Mouse (Mus musculus) kidney, adult 11 months (tissue): ENCODE data around the gene Gpatch2.
A peak's percentile ranks its signal among the peaks of the same experiment; 100 is the strongest.

Experiments used
- DNase-seq: peaks from one replicate; pipeline ENCODE4 v3.0.0; 2022

Gene Gpatch2

GRCm38 (mm10) chr1:187311122-187311521 is 95.8 kb downstream of the Gpatch2 start:
- DNase-seq, result no peak

GRCm38 (mm10) chr1:187313323-187313722 is 98.0 kb downstream of the Gpatch2 start:
- DNase-seq, result no peak

DNA sequence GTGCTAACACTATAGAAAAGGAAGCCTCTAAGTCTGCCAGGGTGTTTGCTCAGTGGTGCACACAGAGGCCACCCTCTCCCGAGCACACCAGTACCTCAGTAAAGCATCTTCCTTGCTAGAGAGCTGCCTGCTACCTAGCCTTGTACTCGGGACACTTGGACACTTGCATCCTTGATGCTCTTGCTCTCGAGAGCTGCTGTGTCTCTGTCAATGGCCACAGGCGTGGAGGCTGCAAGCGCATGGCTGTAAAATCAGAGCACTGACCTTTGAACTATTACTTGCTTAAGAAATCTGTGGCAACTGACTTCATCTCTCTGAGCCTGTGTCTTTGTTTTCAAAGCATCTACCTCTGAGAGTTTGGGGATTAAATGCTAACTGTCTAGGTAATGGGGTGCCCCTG is 98.5 kb downstream of the Gpatch2 start:
- DNase-seq, result no peak

DNA sequence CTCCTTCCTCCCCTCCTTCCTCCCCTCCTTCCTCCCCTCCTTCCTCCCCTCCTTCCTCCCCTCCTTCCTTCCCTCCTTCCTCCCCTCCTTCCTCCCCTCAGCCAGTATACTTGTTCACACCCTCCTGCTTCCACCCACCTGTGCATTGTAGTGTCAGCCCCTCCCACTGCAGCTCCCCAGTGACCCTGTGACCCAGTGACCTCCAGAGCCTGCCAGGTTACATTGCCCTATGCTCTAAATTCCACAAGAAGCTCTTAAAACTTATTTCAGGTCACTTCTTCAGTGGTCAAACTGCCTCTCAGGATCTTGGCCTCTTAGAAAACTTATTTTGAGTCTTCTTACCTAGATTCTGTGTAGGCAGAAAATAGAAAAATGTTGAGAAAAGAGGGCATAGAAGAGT is 99.2 kb downstream of the Gpatch2 start:
- no peak for DNase-seq

GRCm38 (mm10) chr1:187315821-187316220 is 100.5 kb downstream of the Gpatch2 start:
- no peak for DNase-seq

- no peak for DNase-seq
Observed at GRCm38 (mm10) chr1:187316555-187316954, 101.2 kb downstream of the Gpatch2 start.

- DNase-seq, result no peak
Observed at GRCm38 (mm10) chr1:187321814-187322213, 106.5 kb downstream of the Gpatch2 start.

GRCm38 (mm10) chr1:187322505-187323208 is 107.3 kb downstream of the Gpatch2 start:
- DNase-seq, result no peak

DNA sequence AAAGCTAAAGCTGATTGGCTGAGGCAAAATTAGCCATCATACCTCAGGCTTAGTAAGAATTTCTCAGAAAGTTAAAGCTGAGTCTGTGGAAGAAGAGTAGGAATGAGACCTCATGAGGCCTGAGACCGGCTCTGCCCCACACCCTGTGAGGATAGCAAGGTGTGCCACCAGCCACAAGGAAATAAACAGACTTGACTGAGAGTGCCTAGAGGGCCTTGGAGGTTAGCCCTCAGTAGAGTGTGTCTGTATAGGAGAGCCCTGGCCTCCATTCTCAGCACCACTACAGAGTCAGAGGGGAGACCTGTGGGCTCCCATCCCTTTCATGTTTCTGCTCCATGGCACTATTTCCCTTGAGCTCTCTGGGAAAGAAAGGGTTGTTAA is 107.9 kb downstream of the Gpatch2 start:
- no peak for DNase-seq

DNA sequence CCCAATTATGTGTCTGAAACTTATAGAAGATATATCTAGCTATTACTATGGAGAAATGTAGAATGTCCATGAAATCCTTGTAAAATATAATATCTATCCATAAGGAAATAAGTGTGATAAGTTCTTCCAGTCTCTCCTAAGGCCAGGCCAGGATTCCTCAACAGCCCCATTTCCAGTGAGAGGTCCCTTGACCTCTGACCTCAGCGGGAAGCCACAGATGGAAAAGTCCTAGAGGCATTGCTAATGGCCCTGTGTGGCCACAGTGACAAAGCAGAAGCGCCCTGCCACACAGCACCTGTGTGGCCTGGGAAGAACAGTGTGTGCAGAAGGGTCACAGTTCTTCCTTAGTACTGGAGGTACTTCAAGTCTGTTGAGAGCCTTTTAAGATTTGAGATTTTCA is 127.2 kb downstream of the Gpatch2 start:
- no peak for DNase-seq

DNA sequence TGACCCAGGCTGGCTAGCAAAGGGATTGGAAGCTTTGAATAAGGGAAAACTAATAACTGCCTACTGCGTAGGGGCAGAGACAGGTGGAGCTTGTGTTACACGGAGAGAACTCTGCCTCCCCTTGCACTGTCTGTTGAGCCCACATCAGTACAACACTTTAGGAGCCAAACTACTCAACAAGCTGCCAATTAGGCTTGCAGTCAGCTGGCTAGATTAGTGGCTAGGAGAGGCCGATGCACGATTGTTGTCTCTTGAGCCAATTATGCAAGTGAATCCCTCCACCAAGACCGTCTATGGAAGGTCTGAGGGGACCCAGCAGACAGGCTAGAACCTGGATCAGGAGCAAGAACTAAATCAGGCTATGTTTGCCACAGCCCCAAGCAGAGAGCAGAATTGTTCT is 129.8 kb downstream of the Gpatch2 start:
- DNase-seq, result no peak

DNA sequence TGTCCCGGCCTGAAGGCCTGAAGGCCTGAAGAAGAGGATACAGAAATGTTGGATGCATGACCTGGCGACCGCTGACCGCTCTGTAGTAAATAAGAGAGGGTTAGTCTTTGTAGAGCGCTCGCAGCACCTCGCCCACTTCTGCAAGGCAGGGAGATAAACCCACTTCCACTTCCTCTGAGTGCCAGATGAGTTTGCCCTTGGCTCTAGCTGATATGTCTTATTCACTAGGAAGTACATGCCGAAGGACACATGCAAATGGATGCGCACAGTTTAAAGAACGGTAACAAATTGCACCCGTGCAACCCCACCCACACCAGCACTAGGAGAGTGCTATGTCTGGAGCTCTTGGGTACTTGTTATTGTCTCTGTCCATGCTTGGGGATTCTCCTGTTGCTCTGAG is 131.6 kb downstream of the Gpatch2 start:
- DNase-seq, result no peak

- no peak for DNase-seq
Observed at GRCm38 (mm10) chr1:187347606-187348005, 132.3 kb downstream of the Gpatch2 start.

- no peak for DNase-seq
Observed at GRCm38 (mm10) chr1:187348053-187348820, 132.9 kb downstream of the Gpatch2 start.

DNA sequence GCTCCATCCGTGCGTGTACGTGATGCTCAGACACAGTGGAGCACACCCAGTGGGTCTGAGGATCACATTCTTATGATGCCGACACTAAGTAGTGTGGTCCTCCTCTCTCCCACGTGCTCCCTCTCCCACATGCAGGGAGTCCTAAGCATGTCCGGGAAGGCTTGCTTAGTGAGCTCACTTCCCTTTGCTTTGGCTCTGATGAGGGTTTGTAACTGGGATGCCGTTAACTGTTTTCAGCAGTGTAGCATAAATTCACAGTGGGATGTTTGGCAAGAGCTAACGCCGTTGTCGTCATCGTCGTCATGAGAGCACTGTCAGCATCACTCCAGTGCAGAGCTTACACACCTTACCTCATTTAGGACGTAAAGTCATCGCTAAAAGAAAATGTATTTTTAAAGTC is 133.6 kb downstream of the Gpatch2 start:
- no peak for DNase-seq

DNA sequence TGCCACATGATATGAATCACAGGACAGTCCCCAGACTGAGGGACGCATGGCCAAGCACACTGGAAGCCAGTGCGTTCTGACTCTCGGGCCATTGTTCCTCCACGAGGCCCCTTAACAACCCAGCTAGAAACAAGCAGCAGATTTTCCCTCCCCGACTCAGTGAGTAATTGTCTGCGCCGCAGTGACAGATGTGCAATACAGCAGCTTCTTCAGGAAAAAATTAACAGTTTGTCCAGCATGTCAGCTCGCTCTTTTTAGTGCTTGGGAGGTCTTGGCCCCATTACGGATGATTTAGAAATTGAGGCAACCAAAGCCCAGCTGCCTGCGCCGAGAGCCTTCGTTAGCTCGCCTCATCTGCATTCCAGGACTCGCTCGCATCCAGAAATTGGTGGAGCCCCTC is 140.9 kb downstream of the Gpatch2 start:
- DNase-seq, result no peak

GRCm38 (mm10) chr1:187356904-187357303 is 141.6 kb downstream of the Gpatch2 start:
- DNase-seq, result no peak

DNA sequence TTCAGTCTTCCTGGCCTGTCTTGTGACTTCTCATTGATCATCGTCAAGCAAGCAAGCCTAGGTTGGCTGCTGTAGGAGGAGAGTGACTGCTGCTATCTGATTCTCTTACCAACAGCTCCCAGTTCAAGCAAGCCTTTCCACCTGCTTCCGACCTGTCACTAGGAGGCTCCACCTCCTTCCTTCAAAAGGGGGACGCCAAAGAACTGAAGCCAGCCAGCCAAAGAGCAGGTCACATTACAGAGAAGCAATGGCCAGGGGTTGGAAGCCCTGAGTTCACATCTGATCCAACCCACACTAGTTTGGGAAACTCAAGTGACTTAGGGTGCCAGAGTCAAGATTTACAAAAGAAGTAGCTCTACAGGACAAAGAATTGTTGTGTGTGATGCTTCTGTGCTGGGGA is 144.9 kb downstream of the Gpatch2 start:
- no peak for DNase-seq

DNA sequence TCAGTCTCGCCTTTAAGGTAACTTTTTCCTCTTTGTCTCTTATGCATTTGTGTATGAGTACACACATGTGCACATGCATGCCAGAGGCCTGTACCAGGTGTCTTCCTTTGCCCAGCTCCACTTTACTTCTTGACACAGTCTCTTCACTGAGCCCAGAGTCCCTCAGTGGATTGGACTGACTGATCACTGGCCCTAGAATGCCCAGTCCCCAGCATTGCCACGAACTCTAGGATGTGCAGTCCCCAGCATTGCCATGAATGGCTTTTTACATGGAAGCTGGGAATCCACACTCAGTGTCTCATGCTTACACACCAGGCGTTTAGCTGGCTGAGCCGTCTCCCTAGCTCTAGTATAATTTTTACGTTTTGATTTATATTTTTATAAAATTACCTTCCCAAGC is 147.2 kb downstream of the Gpatch2 start:
- no peak for DNase-seq

- DNase-seq, result no peak
Observed at GRCm38 (mm10) chr1:187365424-187365823, 150.1 kb downstream of the Gpatch2 start.

GRCm38 (mm10) chr1:187366806-187367205 is 151.5 kb downstream of the Gpatch2 start:
- DNase-seq, result peak; percentile 22

DNA sequence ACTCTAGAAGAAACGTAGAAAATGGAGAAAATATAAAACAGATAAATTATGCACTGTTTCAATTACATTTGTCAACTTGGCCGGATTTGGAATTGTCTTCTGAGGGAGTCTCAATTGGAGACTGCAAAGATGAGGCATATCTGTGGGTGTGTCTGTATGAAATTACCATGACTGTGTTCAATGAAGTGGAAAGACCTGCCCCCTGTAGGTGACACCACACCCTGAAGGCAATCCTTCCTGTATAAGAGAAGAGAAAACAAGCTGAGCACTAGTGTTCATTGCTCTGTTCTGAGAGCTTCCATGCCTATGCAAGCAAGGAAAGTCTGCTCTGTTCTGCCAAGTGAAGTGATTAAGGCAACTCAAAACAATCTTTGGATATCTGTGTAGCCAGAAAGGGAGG is 153.7 kb downstream of the Gpatch2 start:
- DNase-seq, result no peak

GRCm38 (mm10) chr1:187373506-187373905 is 158.2 kb downstream of the Gpatch2 start:
- DNase-seq, result no peak

DNA sequence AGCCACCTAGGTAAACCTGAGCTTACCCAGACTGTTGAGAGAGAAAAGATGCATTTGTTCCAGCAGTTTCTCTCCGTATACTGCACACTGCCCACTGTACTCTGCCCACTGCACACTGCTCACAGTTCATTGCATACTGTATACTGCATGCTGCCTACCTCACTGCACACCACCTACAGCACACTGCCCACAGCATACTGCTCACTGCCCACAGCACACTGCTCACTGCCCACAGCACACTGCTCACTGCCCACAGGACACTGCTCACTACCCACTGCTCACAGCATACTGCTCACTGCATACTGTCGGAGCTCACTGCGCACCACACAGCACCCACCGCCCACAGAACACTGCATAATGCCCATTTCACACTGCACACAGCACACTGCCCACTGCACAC is 159.1 kb downstream of the Gpatch2 start:
- no peak for DNase-seq
